Mouse (Mus musculus): ENCODE measurements around the gene Aldh1l1. TPM values are rescaled to one million over a fixed set of nuclear protein-coding genes. Genes with fewer than 3 reads are reported as not detected.

The Aldh1l1 gene
- polyA plus RNA-seq, 1 experiment, result 253 TPM

DNA sequence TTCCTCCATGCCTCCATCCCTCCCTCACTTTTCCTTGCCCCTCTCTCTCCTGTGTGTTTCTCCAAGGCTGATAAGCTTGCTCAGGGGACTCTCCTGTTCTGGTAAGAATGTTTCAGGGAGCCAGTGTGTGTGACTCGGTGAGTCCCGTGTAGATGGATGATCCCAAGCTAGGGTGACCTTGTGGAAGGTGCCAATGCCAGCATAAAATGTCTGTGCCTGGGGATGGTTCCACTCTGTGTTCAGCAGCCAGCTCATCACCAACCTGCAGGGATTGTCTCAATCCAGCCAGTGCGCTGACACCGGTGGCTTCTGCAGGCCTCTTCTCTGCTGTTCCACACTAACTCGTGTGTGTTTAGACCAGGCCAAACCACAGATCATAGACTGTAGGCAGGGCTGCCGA, 130.3 kb downstream of the Aldh1l1 start:
- no peaks in the 10 kb centered on the region for H3K36me3 ChIP-seq (ENCODE audit: control insufficient read depth, insufficient read depth, low read length)
- TF ChIP-seq CTCF (conservative IDR thresholded peaks at IDR 0.05; ENCODE audit: insufficient read depth, insufficient read length, low read depth, low read length), result no peak
- TF ChIP-seq POLR2A (IDR thresholded peaks at IDR 0.05; ENCODE audit: low read depth, low read length), result no peak
- no peak overlapping the region for H3K4me3 ChIP-seq (ENCODE audit: insufficient read depth, low read depth, low read length)
- no peak for DNase-seq
- 91% methylated on average over 6 of the region's 6 CpGs for WGBS
- peaks cover 6% of the 10 kb centered on the region; the same call in 1 of the 2 replicates for H3K4me1 ChIP-seq (ENCODE audit: control insufficient read depth, insufficient read depth, low read length)
- no peaks in the 10 kb centered on the region for H3K27me3 ChIP-seq (replicated peaks; ENCODE audit: control insufficient read depth, insufficient read depth, low read length)
- no peak overlapping the region for H3K27ac ChIP-seq (ENCODE audit: insufficient read depth, low read depth, low read length)

DNA sequence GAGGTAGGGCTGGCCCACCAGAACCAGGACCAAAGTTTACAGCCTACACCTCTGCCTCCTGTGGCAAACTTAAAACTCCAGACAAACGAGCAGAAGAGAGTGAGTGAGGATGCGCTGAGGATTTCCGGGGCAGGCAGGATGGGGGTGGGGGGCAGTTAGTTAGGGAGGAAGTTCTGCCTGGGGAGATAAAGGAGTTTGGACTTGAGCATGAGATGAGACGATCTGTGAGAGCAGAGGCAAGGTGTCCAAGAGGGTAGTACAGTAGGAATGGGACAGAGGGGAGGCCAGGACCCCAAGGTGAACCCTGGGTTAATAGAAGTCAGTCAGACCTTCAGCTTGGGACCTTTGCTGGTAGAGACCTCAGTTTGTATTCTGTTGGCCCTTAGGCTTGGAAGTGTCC, 132.0 kb downstream of the Aldh1l1 start:
- H3K4me1 ChIP-seq (ENCODE audit: control insufficient read depth, insufficient read depth, low read length), result peaks cover 6% of the 10 kb centered on the region; the same call in 1 of the 2 replicates
- TF ChIP-seq CTCF (conservative IDR thresholded peaks at IDR 0.05; ENCODE audit: insufficient read depth, insufficient read length, low read depth, low read length), result no peak
- TF ChIP-seq POLR2A (IDR thresholded peaks at IDR 0.05; ENCODE audit: low read depth, low read length), result no peak
- no peaks in the 10 kb centered on the region for H3K36me3 ChIP-seq (ENCODE audit: control insufficient read depth, insufficient read depth, low read length)
- H3K4me3 ChIP-seq (ENCODE audit: insufficient read depth, low read depth, low read length), result no peak overlapping the region
- DNase-seq, result no peak
- no peak overlapping the region for H3K27ac ChIP-seq (ENCODE audit: insufficient read depth, low read depth, low read length)
- H3K27me3 ChIP-seq (replicated peaks; ENCODE audit: control insufficient read depth, insufficient read depth, low read length), result no peaks in the 10 kb centered on the region
- WGBS, result 60% methylated on average over 4 of the region's 4 CpGs

DNA sequence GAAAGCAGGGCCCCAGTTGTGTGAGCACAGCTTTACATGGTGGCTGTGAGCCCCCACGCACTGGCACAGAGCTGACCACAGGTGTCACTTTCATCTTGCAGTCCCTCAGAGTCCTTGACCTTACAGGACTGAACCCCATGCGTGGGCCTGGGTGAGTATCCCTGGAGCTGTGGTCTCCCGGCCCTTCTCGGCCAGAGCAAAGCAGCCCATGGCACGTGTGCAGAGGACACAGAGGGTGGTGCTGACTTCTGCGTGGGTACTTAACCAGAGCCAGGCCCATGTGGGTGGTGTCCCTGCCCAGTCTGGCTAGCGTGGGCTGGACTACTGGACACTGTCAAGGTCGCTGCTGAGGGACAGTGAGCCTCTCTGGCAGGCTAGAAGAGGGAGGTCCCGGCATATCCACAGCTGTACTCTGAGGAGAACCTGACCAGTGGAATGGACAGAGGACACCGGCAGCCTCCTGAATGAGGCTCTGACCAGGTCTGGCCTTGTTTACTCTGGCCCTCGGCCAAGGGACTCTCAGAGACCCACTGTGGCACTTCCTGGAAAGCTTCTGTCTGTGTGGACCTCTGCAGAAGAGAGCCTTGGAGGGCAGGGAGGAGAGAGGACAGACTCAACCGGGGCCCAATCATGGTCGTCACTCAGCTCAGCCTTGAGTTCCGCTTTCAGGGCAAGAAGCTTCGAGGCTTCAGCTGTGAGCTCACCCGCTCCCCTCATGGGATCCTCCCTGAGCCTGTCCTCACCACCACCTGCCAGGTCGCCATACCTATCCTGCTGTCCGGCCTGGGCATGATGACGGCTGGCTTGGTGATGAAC, 132.8 kb downstream of the Aldh1l1 start:
- H3K27me3 ChIP-seq (replicated peaks; ENCODE audit: control insufficient read depth, insufficient read depth, low read length), result no peaks in the 10 kb centered on the region
- no peak overlapping the region for H3K4me3 ChIP-seq (ENCODE audit: insufficient read depth, low read depth, low read length)
- 52% methylated on average over 19 of the region's 19 CpGs for WGBS
- peak; percentile 69 for DNase-seq
- TF ChIP-seq POLR2A (IDR thresholded peaks at IDR 0.05; ENCODE audit: low read depth, low read length) (no peak), CTCF (conservative IDR thresholded peaks at IDR 0.05; ENCODE audit: insufficient read depth, insufficient read length, low read depth, low read length) (no peak)
- H3K27ac ChIP-seq (ENCODE audit: insufficient read depth, low read depth, low read length), result no peak overlapping the region
- peaks cover 6% of the 10 kb centered on the region; the same call in 1 of the 2 replicates for H3K4me1 ChIP-seq (ENCODE audit: control insufficient read depth, insufficient read depth, low read length)
- no peaks in the 10 kb centered on the region for H3K36me3 ChIP-seq (ENCODE audit: control insufficient read depth, insufficient read depth, low read length)

DNA sequence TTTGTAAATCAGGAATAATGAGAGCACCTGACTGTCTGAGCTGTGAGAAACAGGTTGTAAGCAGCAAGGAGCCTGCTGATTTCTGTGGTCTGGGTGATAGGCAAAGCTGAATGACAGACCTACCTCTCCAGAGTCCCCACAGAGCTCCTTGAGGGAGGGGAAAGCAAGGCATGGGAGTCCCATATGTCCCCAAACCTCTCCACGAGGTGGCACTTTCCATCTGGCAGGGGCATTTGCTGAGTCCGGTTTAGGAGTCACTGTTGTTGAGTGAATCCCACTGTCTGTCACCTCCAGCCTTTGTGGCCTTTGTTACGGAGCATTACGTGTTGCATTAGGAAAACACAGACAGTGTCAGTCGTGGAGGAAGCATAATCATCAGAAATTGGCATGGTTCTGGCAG, 133.7 kb downstream of the Aldh1l1 start:
- Histone ChIP-seq H3K4me1 (ENCODE audit: control insufficient read depth, insufficient read depth, low read length) (peaks cover 6% of the 10 kb centered on the region; the same call in 1 of the 2 replicates), H3K4me3 (ENCODE audit: insufficient read depth, low read depth, low read length) (no peak overlapping the region), H3K36me3 (ENCODE audit: control insufficient read depth, insufficient read depth, low read length) (no peaks in the 10 kb centered on the region), H3K27me3 (replicated peaks; ENCODE audit: control insufficient read depth, insufficient read depth, low read length) (no peaks in the 10 kb centered on the region), H3K27ac (ENCODE audit: insufficient read depth, low read depth, low read length) (no peak overlapping the region)
- DNase-seq, result no peak
- no peak for TF ChIP-seq CTCF (conservative IDR thresholded peaks at IDR 0.05; ENCODE audit: insufficient read depth, insufficient read length, low read depth, low read length)
- TF ChIP-seq POLR2A (IDR thresholded peaks at IDR 0.05; ENCODE audit: low read depth, low read length), result no peak
- 78% methylated on average over 5 of the region's 5 CpGs for WGBS

DNA sequence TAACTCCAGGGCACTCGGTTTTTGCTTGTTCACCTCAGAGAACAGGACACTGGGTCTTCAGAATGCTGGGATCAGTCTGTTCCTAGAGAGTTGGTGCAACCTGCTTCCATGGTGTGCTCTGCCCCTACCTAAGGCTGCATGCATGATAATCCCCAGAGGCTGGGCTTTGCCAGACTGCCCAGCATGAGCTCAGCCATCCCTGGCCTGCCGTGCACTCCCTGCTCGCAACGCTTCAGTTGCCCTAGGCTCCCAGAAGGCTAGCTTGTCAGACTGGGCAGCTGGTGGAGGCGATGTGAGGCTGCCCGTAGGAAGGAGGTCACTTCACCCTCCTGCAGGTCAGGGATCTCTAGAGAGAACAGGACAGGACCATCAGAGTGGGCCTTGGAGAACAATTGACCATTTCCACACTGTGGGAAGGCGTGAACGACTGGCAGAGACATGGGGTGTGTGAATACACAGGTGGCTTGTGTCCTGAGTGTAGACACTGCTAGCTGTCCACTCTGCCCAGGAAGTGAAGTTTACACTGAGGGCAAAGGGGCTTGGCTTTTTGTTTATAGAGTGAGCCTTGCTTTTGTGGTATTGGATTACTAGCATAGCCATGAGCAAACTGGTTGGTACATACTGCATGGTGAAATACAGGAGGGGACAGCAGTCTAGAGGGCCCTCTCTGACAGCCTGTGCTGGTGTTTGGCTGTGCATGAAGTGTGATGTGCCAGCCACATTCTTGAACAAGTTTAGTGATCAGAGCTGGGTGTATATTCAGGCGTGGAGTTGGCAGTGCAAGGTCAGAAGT, 134.8 kb downstream of the Aldh1l1 start:
- no peak for TF ChIP-seq POLR2A (IDR thresholded peaks at IDR 0.05; ENCODE audit: low read depth, low read length)
- no peaks in the 10 kb centered on the region for H3K27me3 ChIP-seq (replicated peaks; ENCODE audit: control insufficient read depth, insufficient read depth, low read length)
- 49% methylated on average over 9 of the region's 9 CpGs for WGBS
- peaks cover 6% of the 10 kb centered on the region; the same call in 1 of the 2 replicates for H3K4me1 ChIP-seq (ENCODE audit: control insufficient read depth, insufficient read depth, low read length)
- no peaks in the 10 kb centered on the region for H3K36me3 ChIP-seq (ENCODE audit: control insufficient read depth, insufficient read depth, low read length)
- H3K4me3 ChIP-seq (ENCODE audit: insufficient read depth, low read depth, low read length), result no peak overlapping the region
- DNase-seq, result peak; percentile 38
- no peak overlapping the region for H3K27ac ChIP-seq (ENCODE audit: insufficient read depth, low read depth, low read length)

DNA sequence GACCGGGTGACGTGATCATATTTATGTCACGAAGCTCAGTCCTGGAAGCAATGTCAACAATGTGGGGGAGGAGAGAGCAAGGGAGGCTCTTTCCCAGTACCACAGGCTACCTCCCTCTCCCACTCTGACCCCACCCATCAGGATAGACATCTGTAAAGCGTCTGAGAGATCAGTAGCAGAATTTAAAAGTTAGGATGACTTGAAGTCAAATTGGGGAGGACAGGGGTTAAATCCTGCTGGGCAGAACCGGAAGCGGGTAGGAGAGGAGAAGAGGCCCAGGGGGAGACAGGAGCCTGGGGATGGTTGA, 135.3 kb downstream of the Aldh1l1 start:
- Histone ChIP-seq H3K4me3 (ENCODE audit: insufficient read depth, low read depth, low read length) (no peak overlapping the region), H3K27ac (ENCODE audit: insufficient read depth, low read depth, low read length) (no peak overlapping the region)
- 77% methylated on average over 6 of the region's 6 CpGs for WGBS

More for the DNA sequence above, 135.3 kb downstream of the Aldh1l1 start:
- Histone ChIP-seq H3K4me1 (ENCODE audit: control insufficient read depth, insufficient read depth, low read length) (peaks cover 6% of the 10 kb centered on the region; the same call in 1 of the 2 replicates), H3K36me3 (ENCODE audit: control insufficient read depth, insufficient read depth, low read length) (no peaks in the 10 kb centered on the region), H3K27me3 (replicated peaks; ENCODE audit: control insufficient read depth, insufficient read depth, low read length) (no peaks in the 10 kb centered on the region)
- no peak for TF ChIP-seq POLR2A (IDR thresholded peaks at IDR 0.05; ENCODE audit: low read depth, low read length)
- TF ChIP-seq CTCF (conservative IDR thresholded peaks at IDR 0.05; ENCODE audit: insufficient read depth, insufficient read length, low read depth, low read length), result no peak
- DNase-seq, result no peak

All from kidney, adult 2 months (tissue).